In the genomic region with DNA sequence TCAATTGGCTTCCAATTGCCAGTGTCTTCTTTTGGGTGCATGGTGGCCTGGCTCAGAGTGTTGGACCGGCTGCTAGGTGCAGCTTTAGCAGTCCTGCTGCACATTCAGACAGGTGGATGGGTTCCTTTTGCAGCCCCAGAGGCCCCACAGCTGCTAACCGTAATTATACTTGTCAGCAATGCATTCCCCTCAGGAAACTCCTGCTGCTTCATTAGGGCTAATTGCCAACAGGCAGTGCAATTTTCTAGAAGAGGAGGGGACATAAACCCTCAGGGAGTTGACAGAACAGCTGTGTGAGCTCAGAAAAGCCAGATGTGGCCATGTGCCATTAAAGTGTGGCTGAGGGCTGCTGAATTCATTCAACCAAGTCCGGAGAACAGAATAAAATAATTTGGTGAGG, we compare ENCODE assay signal across 11 mouse cellular contexts.
DNase-seq lines count a peak whose midpoint lies in the region; ATAC-seq and TF ChIP-seq lines count a peak whose summit lies in the region.
"Had no signal": no experiment of that assay in that cellular context is flagged by ENCODE, and none has a peak within 500 bp of the region (broad histone marks: within the 10 kb centered on the region; RNA-seq: fewer than 3 reads in every experiment).

No protein-coding gene starts in this region.

- no peaks in the 10 kb centered on the region for H3K4me1 ChIP-seq in kidney, postnatal 0 days (replicated peaks; ENCODE audit: insufficient read depth, low read length)
- H3K4me1 ChIP-seq: embryonic facial prominence, embryonic 12.5 days had no signal

- no peak for ATAC-seq in kidney, postnatal 0 days (replicated peaks; ENCODE audit: low FRiP score, low read depth)

- H3K9me3 ChIP-seq in kidney, postnatal 0 days (replicated peaks; ENCODE audit: low read length), result no peaks in the 10 kb centered on the region
- H3K9me3 ChIP-seq: embryonic facial prominence, embryonic 12.5 days had no signal

- H3K27me3 ChIP-seq in kidney, postnatal 0 days (ENCODE audit: insufficient read depth, low read length), result no peaks in the 10 kb centered on the region
- H3K27me3 ChIP-seq: embryonic facial prominence, embryonic 12.5 days had no signal

- no peak overlapping the region for H3K9ac ChIP-seq in kidney, postnatal 0 days (ENCODE audit: low read depth, low read length)
- H3K9ac ChIP-seq: embryonic facial prominence, embryonic 12.5 days had no signal

- 25% methylated on average over 3 of the region's 3 CpGs for WGBS in kidney, postnatal 0 days

- H3K27ac ChIP-seq in kidney, postnatal 0 days, result no peak overlapping the region
- no peak overlapping the region for H3K27ac ChIP-seq in left cerebral cortex, adult 2 months
- H3K27ac ChIP-seq: embryonic facial prominence, embryonic 12.5 days had no signal

- intact Hi-C loops in left cerebral cortex, adult 2 months (cut with DNase I), result loop anchor here (5.0 kb wide), 1 partner anchor 49 kb away; no protein-coding TSS in a partner anchor

- no peak overlapping the region for H3K4me3 ChIP-seq in kidney, postnatal 0 days (replicated peaks; ENCODE audit: low read depth, low read length)
- no peak overlapping the region for H3K4me3 ChIP-seq in left cerebral cortex, adult 2 months
- H3K4me3 ChIP-seq: embryonic facial prominence, embryonic 12.5 days; myocyte had no signal

- no peak for TF ChIP-seq CTCF in kidney, postnatal 0 days (IDR thresholded peaks at IDR 0.05; ENCODE audit: low read depth)
- no peak for TF ChIP-seq CTCF in left cerebral cortex, adult 2 months (IDR thresholded peaks at IDR 0.05)

- H3K4me2 ChIP-seq in kidney, postnatal 0 days (ENCODE audit: low read length), result no peak overlapping the region
- H3K4me2 ChIP-seq: embryonic facial prominence, embryonic 12.5 days had no signal

- DNase-seq in testis, postnatal 14 days (ENCODE audit: low spot score), result peak; percentile 3
- no peak for DNase-seq in testis, postnatal 10 days (ENCODE audit: low spot score)
- peak; percentile 10 for DNase-seq in gastrocnemius, adult 18-20 months (ENCODE audit: low spot score)
- peak; percentile 40 for DNase-seq in kidney, postnatal 0 days (ENCODE audit: low spot score)
- peak; percentile 66 for DNase-seq in retina, postnatal 1 day
- no peak for DNase-seq in natural killer cell, adult 2 months (ENCODE audit: low spot score in 2 of 2)
- no peak for DNase-seq in left cerebral cortex, adult 2 months (ENCODE audit: extremely low spot score in 1 of 2, low spot score in 2 of 2)
- no peak for DNase-seq in yolk sac, embryonic 10.5 days (ENCODE audit: low spot score)
- DNase-seq: thymus, postnatal 25 days had no signal

- no peaks in the 10 kb centered on the region for H3K36me3 ChIP-seq in kidney, postnatal 0 days (ENCODE audit: insufficient read depth, low read length)
- H3K36me3 ChIP-seq: embryonic facial prominence, embryonic 12.5 days had no signal

Comparison
In these comparisons a context has a peak if more than half of its experiments do, and no peak if none do; other contexts are left out.
1. DNase-seq: peak in testis, postnatal 14 days (single experiment), gastrocnemius, adult 18-20 months (single experiment), kidney, postnatal 0 days (single experiment) and retina, postnatal 1 day (single experiment); none in testis, postnatal 10 days (single experiment), natural killer cell, adult 2 months (0 of 2), left cerebral cortex, adult 2 months (0 of 2) and yolk sac, embryonic 10.5 days (single experiment).